Mouse (Mus musculus) central nervous system, embryonic 18 days (tissue): Measurements from ENCODE around the gene Smad3. TPM values are rescaled to one million over a fixed set of nuclear protein-coding genes. Genes with fewer than 3 reads are reported as not detected.

Experiments used
- polyA plus RNA-seq: library from polyadenylated mRNA; depleted of rRNA; stranded (reverse); fragments of >200 nt; gene quantifications from 2 replicates; pipeline ENCODE4 v1.2.3, GENCODE M21; 2012; rRNA removed

Gene Smad3
- polyA plus RNA-seq: 10.7 and 11.6 TPM in 2 replicates

DNA sequence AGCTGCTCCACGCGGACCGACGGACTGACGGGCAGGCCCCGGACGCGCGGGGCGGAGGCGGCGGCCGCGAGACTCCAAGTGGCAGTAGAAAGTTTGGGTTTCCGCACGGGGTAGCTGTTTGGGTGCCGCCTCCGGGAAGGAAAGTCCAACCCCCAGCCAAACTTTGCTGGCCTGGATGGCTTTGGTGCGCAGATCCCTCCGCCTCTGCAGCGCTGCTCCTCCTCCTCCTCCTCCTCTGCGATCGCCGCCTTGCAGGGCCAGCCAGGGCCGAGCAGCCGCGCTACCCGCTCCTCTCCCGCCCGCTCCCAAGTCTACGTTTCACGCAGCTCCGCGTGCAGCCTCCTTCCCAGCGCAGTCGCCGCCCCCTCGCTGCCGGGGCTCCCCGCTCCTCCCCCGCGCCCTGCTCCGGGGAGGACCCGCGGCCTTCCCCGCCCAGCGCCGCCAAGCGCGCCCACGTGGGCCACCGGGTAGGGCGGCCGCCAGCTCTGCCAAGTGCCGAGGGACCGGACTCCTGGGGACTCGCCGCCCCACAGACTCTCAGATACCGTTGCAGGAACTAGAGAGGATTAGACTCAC, at the start of gene Smad3:
TSS of gene Smad3 (minus strand) at position 130 of the 576 bp plus-strand sequence.

DNA sequence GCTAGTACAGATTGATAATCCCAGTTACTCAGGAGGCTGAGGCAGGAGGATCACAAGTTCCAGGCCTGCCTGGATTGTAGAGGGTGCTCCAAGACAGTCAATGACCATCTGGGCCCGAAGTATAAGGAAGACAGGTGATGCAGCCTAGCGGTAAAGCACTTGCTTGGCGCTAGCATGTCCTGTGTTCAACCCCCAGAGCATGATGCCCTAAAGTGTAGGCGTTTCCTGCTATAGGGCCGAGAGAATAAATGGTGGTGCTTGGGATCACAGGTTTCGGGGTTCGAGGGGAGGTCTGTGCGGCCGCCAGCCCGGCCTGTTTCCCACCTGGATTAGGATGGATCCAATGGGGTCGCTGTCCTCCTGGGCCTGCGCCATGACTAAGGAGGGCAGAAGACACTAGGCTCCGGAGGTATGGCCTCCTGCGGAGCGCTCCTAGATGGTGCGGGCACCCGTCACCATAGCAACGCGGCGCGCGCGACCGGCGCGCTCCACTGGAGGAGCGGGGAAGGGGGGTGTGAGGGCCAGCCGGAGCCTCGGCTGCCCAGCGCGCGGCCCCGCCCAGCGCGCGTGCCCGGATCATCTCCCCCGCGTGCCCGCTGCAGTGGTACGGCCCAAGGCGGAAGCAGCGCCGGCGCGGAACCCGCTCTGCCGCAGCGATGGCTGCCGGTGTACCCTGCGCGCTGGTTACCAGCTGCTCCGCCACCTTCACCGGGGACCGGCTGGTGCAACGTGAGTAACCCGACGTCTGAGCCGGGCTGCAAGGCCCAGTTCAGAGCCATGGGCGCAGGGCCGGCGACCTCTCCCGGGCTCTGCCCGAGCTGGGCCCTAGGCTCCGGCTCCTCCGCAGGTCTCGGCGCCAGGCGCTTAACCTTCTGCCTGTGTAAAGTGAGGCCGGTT, 155.5 kb downstream of the Smad3 start, which contains the start of the genes Iqch and Aagab:
TSS of gene Iqch (minus strand) at position 451 of the 897 bp plus-strand sequence.
TSS of gene Aagab (plus strand) at position 618 of the 897 bp plus-strand sequence.

Other genes starting within 250 kb of the Smad3 start
- 0.04 and 0.05 TPM in 2 replicates for gene Iqch, start 155.5 kb downstream of the Smad3 start, polyA plus RNA-seq
- 33.0 and 33.3 TPM in 2 replicates for gene Aagab, start 155.3 kb downstream of the Smad3 start, polyA plus RNA-seq